Mouse (Mus musculus): ENCODE results near the gene Rbm8a2. TPM values are rescaled to one million over a fixed set of nuclear protein-coding genes. Genes with fewer than 3 reads are reported as not detected.
A peak's percentile ranks its signal among the peaks of the same experiment; 100 is the strongest.
"Not testable (repeated sequence)": the region's sequence is repeated elsewhere in the genome, so short reads cannot be mapped to it uniquely, and the experiment has no call there.

Rbm8a2 gene
- total RNA-seq (2021), result not detected
- long read RNA-seq, experiment 1, result 0 reads
- long read RNA-seq, experiment 2, result 0 reads

GRCm38 (mm10) chr1:175979014-175979413, at the start of gene Rbm8a2:
Gene Rbm8a2 (minus strand): TSS chr1:175979114.
- not testable (repeated sequence) for DNase-seq (ENCODE audit: low spot score)

GRCm38 (mm10) chr1:176028397-176028796, 49.5 kb upstream of the Rbm8a2 start:
- DNase-seq (ENCODE audit: low spot score), result no peak

- no peak for DNase-seq (ENCODE audit: low spot score)
These were observed 45.6 kb upstream of the Rbm8a2 start for GRCm38 (mm10) chr1:176024501-176024900.

- DNase-seq (ENCODE audit: low spot score), result no peak
These were observed 39.6 kb upstream of the Rbm8a2 start for GRCm38 (mm10) chr1:176018523-176018922.

GRCm38 (mm10) chr1:176016076-176016475, 37.2 kb upstream of the Rbm8a2 start:
- DNase-seq (ENCODE audit: low spot score), result no peak

- no peak for DNase-seq (ENCODE audit: low spot score)
These were observed 34.8 kb upstream of the Rbm8a2 start for GRCm38 (mm10) chr1:176013497-176014268.

GRCm38 (mm10) chr1:176011535-176011934, 32.6 kb upstream of the Rbm8a2 start:
- no peak for DNase-seq (ENCODE audit: low spot score)

GRCm38 (mm10) chr1:176011072-176011471, 32.2 kb upstream of the Rbm8a2 start:
- no peak for DNase-seq (ENCODE audit: low spot score)

GRCm38 (mm10) chr1:176008411-176008810, 29.5 kb upstream of the Rbm8a2 start:
- no peak for DNase-seq (ENCODE audit: low spot score)

GRCm38 (mm10) chr1:176000599-176000998, 21.7 kb upstream of the Rbm8a2 start:
- DNase-seq (ENCODE audit: low spot score), result no peak

GRCm38 (mm10) chr1:175997076-175997651, 18.2 kb upstream of the Rbm8a2 start:
- no peak for DNase-seq (ENCODE audit: low spot score)

GRCm38 (mm10) chr1:175988912-175989311, 10.0 kb upstream of the Rbm8a2 start:
- DNase-seq (ENCODE audit: low spot score), result no peak

- no peak for DNase-seq (ENCODE audit: low spot score)
These were observed 9.5 kb upstream of the Rbm8a2 start for GRCm38 (mm10) chr1:175988448-175988847.

GRCm38 (mm10) chr1:175970710-175971109, 8.2 kb downstream of the Rbm8a2 start:
- no peak for DNase-seq (ENCODE audit: low spot score)

GRCm38 (mm10) chr1:175967004-175967745, 11.7 kb downstream of the Rbm8a2 start:
- no peak for DNase-seq (ENCODE audit: low spot score)

- no peak for DNase-seq (ENCODE audit: low spot score)
These were observed 17.1 kb downstream of the Rbm8a2 start for GRCm38 (mm10) chr1:175961786-175962185.

- DNase-seq (ENCODE audit: low spot score), result no peak
These were observed 28.1 kb downstream of the Rbm8a2 start for GRCm38 (mm10) chr1:175950851-175951250.

- no peak for DNase-seq (ENCODE audit: low spot score)
These were observed 28.5 kb downstream of the Rbm8a2 start for GRCm38 (mm10) chr1:175950421-175950820.

GRCm38 (mm10) chr1:175946718-175947315, 32.1 kb downstream of the Rbm8a2 start:
- no peak for DNase-seq (ENCODE audit: low spot score)

- no peak for DNase-seq (ENCODE audit: low spot score)
These were observed 35.7 kb downstream of the Rbm8a2 start for GRCm38 (mm10) chr1:175943168-175943567.

- no peak for DNase-seq (ENCODE audit: low spot score)
These were observed 40.2 kb downstream of the Rbm8a2 start for GRCm38 (mm10) chr1:175938731-175939130.

- DNase-seq (ENCODE audit: low spot score), result peak; percentile 70
These were observed 42.6 kb downstream of the Rbm8a2 start for GRCm38 (mm10) chr1:175936282-175936737.

Data from gastrocnemius, adult 18-20 months (tissue).